In the genomic region with DNA sequence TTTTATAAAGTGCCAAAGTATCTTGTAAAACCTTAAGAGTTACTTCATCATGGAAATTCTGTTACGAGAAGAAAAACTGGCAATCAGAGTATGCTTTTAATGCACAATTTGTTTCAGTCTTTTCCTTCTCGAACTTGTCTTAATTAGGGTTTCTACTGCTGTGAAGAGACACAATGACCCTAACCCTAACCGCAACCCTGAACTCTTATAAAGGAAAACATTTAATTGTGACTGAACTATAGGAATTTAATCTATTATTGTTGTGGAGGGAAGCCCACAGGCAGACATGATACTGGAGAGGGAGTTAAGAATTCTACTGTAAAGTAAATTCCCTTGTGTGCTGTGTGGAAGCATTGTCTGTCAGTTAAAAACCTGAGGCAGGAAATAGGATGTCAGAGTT, we compare ENCODE assay signal across 42 mouse cellular contexts. TPM values are rescaled to one million over a fixed set of nuclear protein-coding genes. Genes with fewer than 3 reads are reported as not detected.
"Had no signal": no experiment of that assay in that cellular context is flagged by ENCODE, and none has a peak within 500 bp of the region (broad histone marks: within the 10 kb centered on the region; RNA-seq: fewer than 3 reads in every experiment).

No protein-coding gene starts in this region.

- H3K27ac ChIP-seq: heart, embryonic 10.5 days; heart, embryonic 13.5 days; heart, embryonic 15.5 days; hindbrain, embryonic 10.5 days; hindbrain, embryonic 12.5 days; hindbrain, embryonic 13.5 days; hindbrain, embryonic 14.5 days; hindbrain, embryonic 15.5 days; hindbrain, postnatal 0 days; intestine, embryonic 15.5 days; kidney, embryonic 15.5 days; kidney, postnatal 0 days; layer of hippocampus, adult 2 months had no signal

- H3K36me3 ChIP-seq: heart, embryonic 10.5 days; heart, embryonic 12.5 days; heart, embryonic 13.5 days; heart, embryonic 15.5 days; hindbrain, embryonic 10.5 days; hindbrain, embryonic 12.5 days; hindbrain, embryonic 13.5 days; hindbrain, embryonic 15.5 days; intestine, embryonic 15.5 days; kidney, embryonic 15.5 days had no signal

- H3K4me2 ChIP-seq: heart, embryonic 11.5 days; heart, embryonic 12.5 days; heart, embryonic 13.5 days; heart, embryonic 15.5 days; hindbrain, embryonic 12.5 days; hindbrain, embryonic 13.5 days; hindbrain, embryonic 14.5 days; hindbrain, embryonic 15.5 days; intestine, embryonic 15.5 days; kidney, embryonic 15.5 days had no signal

- H3K27me3 ChIP-seq: heart, embryonic 12.5 days; heart, embryonic 13.5 days; heart, embryonic 15.5 days; hindbrain, embryonic 12.5 days; hindbrain, embryonic 13.5 days; hindbrain, embryonic 15.5 days; intestine, embryonic 15.5 days; kidney, embryonic 15.5 days had no signal

- DNase-seq: heart, postnatal 10 days; heart, postnatal 14 days; heart, postnatal 36 days; heart, postnatal 4 days; kidney, adult 11 months; kidney, adult 18-20 months; kidney, adult 2 months; kidney, adult 8-10 months; kidney, adult 9 months; kidney, postnatal 10 days; kidney, postnatal 14 days; kidney, postnatal 25 days; kidney, postnatal 36 days; kidney, postnatal 4 days; layer of hippocampus, adult 9-11 months; layer of hippocampus, postnatal 36 days had no signal

- H3K4me3 ChIP-seq: heart, embryonic 10.5 days; heart, embryonic 12.5 days; heart, embryonic 13.5 days; heart, embryonic 15.5 days; hindbrain, embryonic 10.5 days; hindbrain, embryonic 12.5 days; hindbrain, embryonic 13.5 days; hindbrain, embryonic 15.5 days; intestine, embryonic 15.5 days; kidney, embryonic 15.5 days; layer of hippocampus, adult 2 months had no signal

- H3K9ac ChIP-seq: heart, embryonic 12.5 days; heart, embryonic 13.5 days; heart, embryonic 15.5 days; hindbrain, embryonic 12.5 days; hindbrain, embryonic 13.5 days; hindbrain, embryonic 14.5 days; hindbrain, embryonic 15.5 days; intestine, embryonic 15.5 days; kidney, embryonic 15.5 days had no signal

- ATAC-seq: hindbrain, embryonic 16.5 days; hindbrain, postnatal 0 days; inflammation-experienced regulatory T-cells, adult 6 months; intestine, embryonic 15.5 days; intestine, embryonic 16.5 days; intestine, postnatal 0 days had no signal

- H3K9me3 ChIP-seq: heart, embryonic 10.5 days; heart, embryonic 12.5 days; heart, embryonic 13.5 days; heart, embryonic 15.5 days; hindbrain, embryonic 10.5 days; hindbrain, embryonic 12.5 days; hindbrain, embryonic 13.5 days; hindbrain, embryonic 15.5 days; intestine, embryonic 15.5 days; kidney, embryonic 15.5 days had no signal

- H3K4me1 ChIP-seq: heart, embryonic 12.5 days; heart, embryonic 15.5 days; hindbrain, embryonic 12.5 days; hindbrain, embryonic 13.5 days; hindbrain, embryonic 15.5 days; intestine, embryonic 15.5 days had no signal

RNA-seq across cellular contexts. Expression of gene Speer4f1, which starts 41.2 kb away (rescaled TPM):
- polyA plus RNA-seq: heart, embryonic 10.5 days; heart, embryonic 11.5 days; heart, embryonic 12.5 days; heart, embryonic 13.5 days; heart, embryonic 14.5 days; heart, embryonic 15.5 days; heart, embryonic 16.5 days; heart, postnatal 0 days; hindbrain, embryonic 10.5 days; hindbrain, embryonic 11.5 days; hindbrain, embryonic 12.5 days; hindbrain, embryonic 13.5 days; hindbrain, embryonic 14.5 days; hindbrain, embryonic 15.5 days; hindbrain, embryonic 16.5 days; hindbrain, postnatal 0 days; inflammation-experienced regulatory T-cells, adult 6 months; intestine, embryonic 14.5 days; intestine, embryonic 15.5 days; intestine, embryonic 16.5 days; intestine, postnatal 0 days; kidney, adult 2 months; kidney, embryonic 14.5 days; kidney, embryonic 15.5 days; kidney, postnatal 0 days; large intestine, adult 2 months had no signal
